Mouse (Mus musculus) midbrain, postnatal 0 days (tissue): ENCODE measurements around the gene Kbtbd4. TPM values are rescaled to one million over a fixed set of nuclear protein-coding genes. Genes with fewer than 3 reads are reported as not detected.

Experiments
- ATAC-seq: fragments of 200-750 bp; cut with Nextera tagmentation; 2 replicates; pipeline ENCODE4 v1.8.0; 2017; ENCODE audit warnings: moderate number of reproducible peaks, mild to moderate bottlenecking, moderate TSS enrichment, moderate library complexity; ENCODE audit not compliant: low FRiP score
- DNase-seq: peaks from one replicate; pipeline ENCODE4 v3.0.0-alpha.2; 2015; ENCODE audit warnings: low spot score
- H3K27ac ChIP-seq: fragments of 300-500 bp; sonication (generic); 2 replicates; pipeline ENCODE4 v1.5.1; 2014; ENCODE audit warnings: low read depth, mild to moderate bottlenecking, low read length, mixed read lengths
- H3K27me3 ChIP-seq: fragments of 300-500 bp; sonication (generic); 2 replicates; pipeline ENCODE4 v1.6.1; 2014; ENCODE audit warnings: low read length, control low read depth, mixed read lengths; ENCODE audit not compliant: insufficient read depth
- H3K36me3 ChIP-seq: fragments of 300-500 bp; sonication (generic); 2 replicates; pipeline ENCODE4 v1.6.1; 2014; ENCODE audit warnings: low read length, control low read depth, mixed read lengths; ENCODE audit not compliant: insufficient read depth
- H3K4me1 ChIP-seq: fragments of 300-500 bp; sonication (generic); 2 replicates; pipeline ENCODE4 v1.6.1; 2014; ENCODE audit warnings: mild to moderate bottlenecking, control low read depth, antibody characterized with exemption, low read length, mixed read lengths; ENCODE audit not compliant: insufficient read depth
- H3K4me2 ChIP-seq: fragments of 300-500 bp; sonication (generic); 2 replicates; pipeline ENCODE4 v1.6.1; 2014; ENCODE audit warnings: low read depth, mild to moderate bottlenecking, low read length, mixed read lengths; ENCODE audit not compliant: poor library complexity, severe bottlenecking
- H3K4me3 ChIP-seq: fragments of 300-500 bp; sonication (generic); 2 replicates; pipeline ENCODE4 v1.5.1; 2014; ENCODE audit warnings: low read depth, mild to moderate bottlenecking, low read length, moderate library complexity
- H3K9ac ChIP-seq: fragments of 300-500 bp; sonication (generic); replicated peaks from 2 replicates; pipeline ENCODE4 v1.6.1; 2014; ENCODE audit warnings: mild to moderate bottlenecking, low read length, moderate library complexity, mixed read lengths; ENCODE audit not compliant: poor library complexity, severe bottlenecking
- H3K9me3 ChIP-seq: fragments of 300-500 bp; sonication (generic); 2 replicates; pipeline ENCODE4 v1.6.1; 2016; ENCODE audit warnings: low read length, control low read depth
- CTCF ChIP-seq: IDR thresholded peaks from 2 replicates; pipeline ENCODE4 v1.5.1; 2016; ENCODE audit warnings: antibody characterized with exemption, mild to moderate bottlenecking
- WGBS: fragments of 180-500 bp; shearing (Covaris S2); extraction: QIAGEN DNeasy Blood & Tissue Kit; methylation state at CpG from one replicate; pipeline ENCODE4 v1.1.7; 2014; 5-methylcytosine and 5-hydroxymethylcytosine counted together
- polyA plus RNA-seq: library from polyadenylated mRNA; unstranded; fragments of >200 nt; fragmentation: Nextera tagmentation; extraction: Ambion mirVana; gene quantifications from 2 replicates; pipeline ENCODE4 v1.2.1, GENCODE M21; 2015
- total RNA-seq: library from RNA; depleted of rRNA; stranded (reverse); fragments of >200 nt; gene quantifications from 2 replicates; pipeline ENCODE4 v1.2.3, GENCODE M21; 2014

Gene Kbtbd4
- total and polyA plus RNA-seq, 2 experiments from 2014 or later: 47.7 to 60.0 TPM

DNA sequence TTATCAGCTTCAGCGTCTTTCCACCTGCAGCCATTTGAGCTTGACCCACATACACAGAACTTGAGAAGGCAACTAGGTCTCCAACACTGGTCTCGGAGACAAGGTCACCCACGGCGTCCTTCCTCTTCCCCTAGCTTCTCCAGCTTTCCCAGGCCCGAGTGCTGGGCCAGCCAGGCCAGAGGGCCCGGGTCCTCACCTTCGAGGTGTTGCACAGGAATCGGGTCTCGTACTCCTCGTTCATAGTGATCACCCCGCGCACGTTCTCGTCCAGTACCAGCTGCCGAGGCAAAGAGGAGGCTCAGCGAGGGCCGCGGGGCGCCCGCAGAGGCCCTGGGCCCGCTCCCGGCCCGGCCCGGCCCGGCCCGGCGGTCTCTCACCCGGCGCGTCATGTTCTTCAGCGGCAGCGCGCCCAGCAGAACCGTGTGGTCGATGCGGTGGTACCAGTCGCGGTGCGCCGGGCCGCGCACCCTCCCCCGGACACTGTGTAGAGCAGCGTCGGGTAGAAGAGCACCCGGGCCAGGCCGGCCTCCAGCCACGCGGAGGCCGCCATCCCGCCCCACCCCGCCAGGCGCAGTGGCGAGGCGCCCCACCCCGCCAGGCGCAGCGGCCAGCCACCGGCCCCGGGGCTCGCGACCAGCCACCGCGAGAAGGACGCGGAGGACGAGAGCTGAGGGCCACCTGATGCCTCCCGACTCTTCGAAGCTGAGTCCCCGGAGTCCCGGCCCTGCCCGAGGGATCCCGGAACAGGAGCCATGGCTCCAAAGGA, 12.9 kb downstream of the Kbtbd4 start:
- no peaks in the 10 kb centered on the region for H3K27me3 ChIP-seq
- peak overlapping the region; percentile 85 for H3K4me2 ChIP-seq
- peak overlapping the region; percentile 91 for H3K27ac ChIP-seq
- DNase-seq (peak; percentile 69), ATAC-seq (peak; percentile 89)
- peaks cover 7% of the 10 kb centered on the region; the same call in 1 of the 2 replicates for H3K4me1 ChIP-seq
- TF ChIP-seq CTCF: no peak
- WGBS: under 1% methylated on average over 58 of the region's 73 CpGs
- peaks cover 9% of the 10 kb centered on the region for H3K36me3 ChIP-seq
- peak overlapping the region; percentile 89 for H3K9ac ChIP-seq
- H3K9me3 ChIP-seq: no peaks in the 10 kb centered on the region
- peak overlapping the region; percentile 61 for H3K4me3 ChIP-seq

DNA sequence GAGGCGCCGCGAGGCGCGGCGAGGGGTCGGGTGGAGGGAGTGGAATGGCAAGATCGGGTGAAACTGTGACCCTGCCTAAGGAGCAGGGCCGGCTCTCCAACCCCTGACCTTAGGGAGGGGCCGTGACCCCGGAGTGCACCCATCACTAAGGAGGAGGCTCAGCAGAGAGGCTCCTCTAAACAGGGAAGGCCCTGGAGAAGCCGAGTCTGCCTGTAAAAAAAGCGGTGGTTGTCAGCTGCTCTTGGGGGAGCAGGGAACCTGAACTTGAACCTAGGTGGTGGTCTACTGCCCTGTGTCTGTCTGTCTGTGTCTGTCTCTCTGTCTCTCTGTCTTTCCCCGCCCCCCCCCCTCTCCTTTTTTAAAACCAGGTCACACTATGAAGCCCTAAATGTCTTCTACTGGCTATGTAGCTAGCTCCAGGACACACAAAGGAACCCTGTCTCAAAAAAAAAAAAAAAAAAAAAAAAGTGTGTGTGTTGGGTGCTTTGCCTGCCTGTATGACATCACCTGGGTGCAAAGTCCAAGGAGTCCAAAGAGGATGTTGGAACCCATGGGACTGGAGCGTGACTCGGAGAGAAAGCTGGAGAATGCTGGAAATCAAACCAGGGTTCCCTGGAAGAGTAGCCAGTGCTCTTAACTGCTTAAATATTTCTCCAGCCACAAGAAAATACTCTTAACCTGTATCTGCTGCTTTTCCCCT, 13.6 kb downstream of the Kbtbd4 start:
- Histone ChIP-seq H3K36me3 (peaks cover 2% of the 10 kb centered on the region), H3K27ac (peak overlapping the region; percentile 91), H3K9me3 (no peaks in the 10 kb centered on the region), H3K4me1 (peaks cover 7% of the 10 kb centered on the region; the same call in 1 of the 2 replicates), H3K4me3 (peak overlapping the region; percentile 61), H3K27me3 (no peaks in the 10 kb centered on the region), H3K9ac (peak overlapping the region; percentile 89), H3K4me2 (peak overlapping the region; percentile 85)
- no peak for TF ChIP-seq CTCF
- 10% methylated on average over 15 of the region's 16 CpGs for WGBS
- DNase-seq (peak; percentile 23), ATAC-seq (no peak)

DNA sequence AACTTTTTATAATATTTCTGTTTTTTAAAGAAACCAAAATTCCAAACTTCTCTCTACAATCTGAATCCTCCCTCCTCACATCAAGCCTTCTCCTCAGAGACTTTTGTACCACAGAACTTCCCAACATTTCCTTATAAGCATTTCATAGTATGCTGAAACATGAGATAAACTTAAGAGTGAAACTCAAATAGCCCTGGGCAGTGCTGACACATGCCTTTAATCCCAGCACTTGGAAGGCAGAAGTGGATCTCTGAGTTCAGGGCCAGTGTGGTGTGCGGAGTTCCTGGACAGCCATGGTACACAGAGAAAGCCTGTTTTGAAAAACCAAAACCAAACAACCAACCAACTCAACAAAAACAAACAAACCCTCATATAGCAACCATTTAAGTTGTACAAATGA, 16.6 kb downstream of the Kbtbd4 start:
- no peak for TF ChIP-seq CTCF
- WGBS: 83% methylated on average over 1 of the region's 1 CpGs
- no peak overlapping the region for H3K27ac ChIP-seq
- H3K36me3 ChIP-seq: no peaks in the 10 kb centered on the region
- peaks cover 2% of the 10 kb centered on the region; the same call in 1 of the 2 replicates for H3K4me1 ChIP-seq
- H3K4me2 ChIP-seq: no peak overlapping the region
- no peaks in the 10 kb centered on the region for H3K27me3 ChIP-seq
- no peaks in the 10 kb centered on the region for H3K9me3 ChIP-seq
- ATAC-seq (no peak), DNase-seq (no peak)
- no peak overlapping the region for H3K4me3 ChIP-seq
- no peak overlapping the region for H3K9ac ChIP-seq

DNA sequence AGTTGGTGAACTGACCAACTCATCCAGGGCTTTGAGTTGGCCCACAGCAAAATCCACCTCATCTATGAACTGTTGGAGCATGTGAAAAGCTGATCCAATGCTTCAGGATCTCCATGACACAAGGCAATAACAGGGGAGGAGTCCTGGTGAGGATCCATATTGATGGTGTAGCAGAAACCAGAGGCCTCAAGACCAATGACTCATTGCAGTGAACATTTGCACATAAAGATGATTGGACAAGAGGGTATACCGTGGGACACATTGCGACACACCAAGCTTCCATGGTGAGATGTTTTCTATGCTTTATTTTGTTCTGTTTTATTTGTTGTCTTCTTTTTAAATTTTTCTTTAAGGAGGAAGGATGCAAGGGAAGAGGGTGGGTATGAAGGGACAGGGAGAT, 18.1 kb downstream of the Kbtbd4 start:
- Histone ChIP-seq H3K4me2 (no peak overlapping the region), H3K9ac (no peak overlapping the region), H3K27ac (no peak overlapping the region), H3K36me3 (no peaks in the 10 kb centered on the region), H3K4me3 (no peak overlapping the region), H3K4me1 (no peaks in the 10 kb centered on the region), H3K27me3 (no peaks in the 10 kb centered on the region), H3K9me3 (no peaks in the 10 kb centered on the region)
- ATAC-seq (no peak), DNase-seq (no peak)
- no peak for TF ChIP-seq CTCF
- 91% methylated on average over 2 of the region's 2 CpGs for WGBS

DNA sequence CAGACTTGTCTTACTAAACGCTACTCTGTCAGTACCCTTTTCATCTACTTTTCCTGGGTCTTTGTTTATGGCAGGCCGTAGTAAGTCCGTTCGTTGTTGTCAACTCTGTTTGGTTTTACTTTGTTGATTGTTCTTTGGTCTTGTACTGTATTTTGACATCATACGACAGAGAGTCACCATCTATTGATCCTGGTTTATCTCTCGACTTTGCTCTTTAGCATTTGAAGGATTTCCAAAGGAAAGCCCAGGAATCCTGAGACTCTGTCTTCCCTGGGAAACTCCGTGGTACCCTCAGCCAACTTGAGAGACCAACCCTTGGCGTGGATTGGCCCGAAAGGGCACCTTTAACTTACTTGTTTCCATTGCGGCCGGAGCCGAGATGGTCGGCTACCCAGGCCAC, 24.0 kb downstream of the Kbtbd4 start:
- no peak overlapping the region for H3K27ac ChIP-seq
- 82% methylated on average over 13 of the region's 13 CpGs for WGBS
- no peak for DNase-seq
- H3K4me1 ChIP-seq: no peaks in the 10 kb centered on the region
- no peak overlapping the region for H3K4me2 ChIP-seq
- no peak overlapping the region for H3K9ac ChIP-seq
- no peak for ATAC-seq
- TF ChIP-seq CTCF: no peak
- no peaks in the 10 kb centered on the region for H3K36me3 ChIP-seq
- H3K9me3 ChIP-seq: no peaks in the 10 kb centered on the region
- no peak overlapping the region for H3K4me3 ChIP-seq
- H3K27me3 ChIP-seq: no peaks in the 10 kb centered on the region

DNA sequence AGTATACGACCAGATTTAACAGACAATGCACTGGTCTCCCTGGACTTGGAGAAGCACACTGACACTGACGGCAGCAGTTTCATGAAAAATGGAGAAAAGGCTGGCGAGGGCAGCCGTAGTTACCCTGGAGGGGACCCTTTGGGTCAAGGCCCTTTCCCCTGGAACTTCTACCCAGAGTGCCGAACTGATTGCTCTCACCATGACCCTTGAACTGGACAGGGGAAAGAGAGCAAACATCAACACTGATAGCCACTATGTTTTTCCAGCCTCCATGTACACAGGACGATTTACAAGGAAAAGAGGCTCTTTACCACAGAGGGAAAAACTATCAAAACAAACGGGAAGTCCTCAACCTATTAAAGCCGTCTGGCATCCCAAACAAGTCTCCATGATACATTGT, 27.3 kb downstream of the Kbtbd4 start:
- H3K4me1 ChIP-seq: no peaks in the 10 kb centered on the region
- H3K4me3 ChIP-seq: no peak overlapping the region
- no peak overlapping the region for H3K4me2 ChIP-seq
- H3K36me3 ChIP-seq: no peaks in the 10 kb centered on the region
- no peaks in the 10 kb centered on the region for H3K27me3 ChIP-seq
- H3K27ac ChIP-seq: no peak overlapping the region
- TF ChIP-seq CTCF: no peak
- DNase-seq: no peak
- no peaks in the 10 kb centered on the region for H3K9me3 ChIP-seq
- H3K9ac ChIP-seq: no peak overlapping the region
- no peak for ATAC-seq
- 84% methylated on average over 8 of the region's 8 CpGs for WGBS
